Mouse (Mus musculus): ENCODE measurements around the gene Ramp2.

The Ramp2 gene

DNA sequence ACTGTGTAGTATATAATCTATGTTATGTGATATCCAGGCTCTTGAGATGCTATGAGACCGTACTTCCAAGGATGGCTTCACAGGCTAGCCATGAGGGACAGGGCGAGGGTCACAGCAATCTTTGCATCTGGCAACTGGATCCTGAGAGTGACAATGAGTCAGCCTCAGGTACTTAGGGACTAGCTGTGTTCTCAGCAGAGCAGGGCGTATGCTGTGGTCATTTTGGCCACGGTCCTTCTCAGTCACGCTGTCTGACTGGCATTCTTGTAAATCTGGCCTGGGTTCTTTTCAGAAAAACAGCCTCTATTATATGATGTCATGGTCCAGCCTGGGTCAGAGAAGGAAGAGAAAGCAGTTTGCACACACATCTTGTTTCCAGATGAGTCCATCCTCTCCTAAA, 9.0 kb upstream of the Ramp2 start:
- DNase-seq: no peak

DNA sequence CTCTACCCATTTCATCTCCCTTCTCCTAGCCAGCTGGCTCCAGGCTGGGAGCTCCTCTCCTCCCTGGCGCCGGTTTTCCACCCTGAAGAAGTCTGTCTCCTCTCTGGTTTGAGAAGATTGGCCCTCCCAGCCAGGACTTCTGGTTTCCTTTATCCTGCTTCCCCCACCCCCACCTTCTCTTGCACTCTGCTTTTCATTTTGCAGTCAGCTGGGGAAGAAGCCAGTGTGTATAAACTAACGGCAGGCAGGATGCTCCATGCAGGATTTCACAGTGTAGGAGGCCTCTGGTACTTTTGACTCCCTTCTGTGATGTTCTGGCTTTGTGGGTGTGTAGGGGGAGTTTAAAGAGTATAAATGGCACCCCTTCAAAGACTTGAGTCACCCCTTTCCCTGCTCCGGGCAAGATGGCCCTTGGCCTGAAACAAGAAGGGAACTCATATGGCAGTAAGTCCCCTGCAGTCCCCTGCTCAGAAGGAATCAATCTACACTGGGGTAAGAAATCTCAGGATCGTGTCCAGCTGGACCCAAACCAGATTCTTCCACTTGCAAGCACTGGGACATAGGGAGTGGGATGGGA, 7.7 kb upstream of the Ramp2 start:
- DNase-seq: no peak

DNA sequence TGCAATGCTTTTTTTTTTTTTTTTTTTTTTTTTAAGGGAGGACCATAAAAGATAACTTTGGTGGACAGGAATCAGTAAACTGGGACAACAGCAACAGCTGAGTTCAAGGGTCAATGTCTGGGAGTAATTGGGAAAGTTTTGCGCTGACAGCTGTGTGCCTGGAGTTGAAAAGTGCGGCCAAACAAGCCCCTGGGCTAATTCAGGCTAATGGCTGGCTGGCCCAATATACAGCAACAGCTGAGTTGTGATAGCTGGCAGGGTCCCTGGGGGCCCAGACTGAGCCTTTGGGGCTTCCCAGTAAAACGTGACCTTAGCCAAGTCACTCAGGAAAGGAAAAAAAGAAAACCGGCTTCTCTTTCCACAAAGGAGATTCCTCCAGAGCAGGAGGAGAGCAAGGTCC, 757 bp upstream of the Ramp2 start:
- no peak for DNase-seq

DNA sequence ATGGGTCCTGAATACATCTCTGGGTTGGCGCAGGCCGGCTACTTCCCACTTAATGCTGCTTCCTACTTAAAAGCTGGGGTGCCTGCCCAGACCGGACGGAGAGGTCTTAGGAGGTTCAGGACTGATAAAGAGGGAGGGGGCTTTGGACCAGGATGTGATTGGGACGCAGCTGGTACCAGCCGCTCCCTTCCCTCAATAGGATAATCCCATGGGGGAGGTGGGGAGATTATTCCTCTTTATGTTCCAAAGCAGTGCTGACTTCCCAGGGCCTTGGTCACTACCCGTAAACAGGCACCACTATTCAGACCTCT, 829 bp downstream of the Ramp2 start:
- DNase-seq: no peak

DNA sequence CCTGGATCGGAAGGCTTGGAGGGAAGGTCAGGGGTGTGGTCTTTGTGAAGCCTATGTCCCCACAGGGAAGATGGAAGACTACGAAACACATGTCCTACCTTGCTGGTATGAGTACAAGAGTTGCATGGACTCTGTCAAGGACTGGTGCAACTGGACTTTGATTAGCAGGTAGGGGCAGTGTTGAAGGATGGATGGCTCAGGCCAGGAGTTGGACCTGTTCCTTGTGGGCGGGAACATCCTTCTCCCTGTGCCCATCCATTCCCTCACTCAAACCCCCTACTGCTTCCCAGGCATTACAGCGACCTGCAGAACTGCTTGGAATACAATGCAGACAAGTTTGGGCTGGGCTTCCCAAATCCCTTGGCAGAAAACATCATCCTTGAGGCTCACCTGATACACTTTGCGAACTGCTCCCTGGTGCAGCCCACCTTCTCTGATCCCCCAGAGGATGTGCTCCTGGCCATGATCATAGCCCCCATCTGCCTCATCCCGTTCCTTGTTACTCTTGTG, 1.7 kb downstream of the Ramp2 start:
- DNase-seq: no peak

DNA sequence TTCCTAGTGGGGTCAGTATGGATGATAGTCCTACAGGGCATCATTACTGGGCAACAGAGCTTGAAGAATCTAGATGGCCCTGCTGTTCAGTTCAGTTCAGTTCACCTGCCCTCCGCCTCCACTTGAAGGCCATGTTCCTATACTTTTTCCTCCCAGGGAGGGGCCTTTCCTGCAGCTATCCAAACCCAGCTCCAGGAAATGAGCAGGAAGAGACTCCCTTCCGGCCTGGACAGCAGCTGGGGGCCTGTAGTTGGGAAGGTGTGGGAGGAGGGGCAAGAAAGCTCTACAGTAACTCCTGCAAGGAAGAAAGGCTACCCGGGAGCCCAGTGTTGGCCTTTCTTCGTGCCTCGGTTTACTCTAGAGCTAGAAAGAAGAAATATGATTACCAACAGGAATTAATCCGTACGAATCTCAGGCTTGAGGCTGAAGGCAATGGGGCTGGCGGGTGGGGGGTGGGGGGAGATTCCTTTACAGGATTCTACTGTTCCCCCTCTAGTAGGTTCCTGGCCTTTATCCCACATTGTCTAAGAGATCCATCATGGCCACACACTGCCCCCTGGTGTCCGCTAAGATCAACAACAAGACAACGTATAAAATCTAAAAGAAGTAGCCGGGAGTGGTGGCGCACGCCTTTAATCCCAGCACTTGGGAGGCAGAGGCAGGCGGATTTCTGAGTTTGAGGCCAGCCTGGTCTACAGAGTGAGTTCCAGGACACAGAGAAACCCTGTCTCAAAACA, 2.6 kb downstream of the Ramp2 start:
- peak; percentile 64 for DNase-seq

DNA sequence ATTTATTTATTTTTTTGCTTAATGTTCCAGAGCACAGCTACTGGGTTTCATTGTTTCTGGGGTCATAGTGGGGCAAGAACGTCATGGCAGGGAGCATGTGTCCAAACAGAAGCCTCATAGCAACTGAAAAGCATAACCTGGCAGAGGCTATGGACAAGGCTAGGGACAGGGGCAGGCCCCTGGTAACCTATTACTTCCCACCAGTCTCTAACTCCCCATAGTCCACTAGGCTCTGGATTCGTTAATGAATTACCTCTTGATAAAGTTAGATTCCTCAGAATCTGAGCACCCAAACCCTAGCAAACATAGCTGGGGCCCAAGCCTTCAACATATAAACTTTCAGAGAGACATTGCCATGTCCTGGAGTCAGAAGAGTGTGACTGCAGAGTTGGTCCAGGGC, 5.2 kb downstream of the Ramp2 start:
- DNase-seq: no peak

DNA sequence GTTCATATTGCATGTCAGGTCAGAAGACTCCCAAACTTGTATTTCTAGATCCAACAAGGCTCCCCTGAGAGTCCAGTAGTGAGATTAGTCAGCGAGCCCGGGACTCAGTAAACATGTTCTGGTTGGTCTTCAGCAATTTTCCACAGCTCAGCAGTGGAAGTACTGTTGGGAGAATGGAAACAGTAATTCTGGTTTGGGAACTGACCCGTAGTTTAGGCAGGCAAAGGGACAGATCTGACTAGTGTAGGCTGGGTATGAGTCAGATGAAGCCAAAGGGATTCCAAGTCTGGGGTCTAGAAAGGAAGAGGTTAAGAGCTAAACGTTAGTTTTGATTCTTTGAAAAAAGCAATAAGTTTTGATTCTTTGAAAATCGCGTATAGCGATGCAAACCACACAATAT, 7.1 kb downstream of the Ramp2 start:
- no peak for DNase-seq

DNA sequence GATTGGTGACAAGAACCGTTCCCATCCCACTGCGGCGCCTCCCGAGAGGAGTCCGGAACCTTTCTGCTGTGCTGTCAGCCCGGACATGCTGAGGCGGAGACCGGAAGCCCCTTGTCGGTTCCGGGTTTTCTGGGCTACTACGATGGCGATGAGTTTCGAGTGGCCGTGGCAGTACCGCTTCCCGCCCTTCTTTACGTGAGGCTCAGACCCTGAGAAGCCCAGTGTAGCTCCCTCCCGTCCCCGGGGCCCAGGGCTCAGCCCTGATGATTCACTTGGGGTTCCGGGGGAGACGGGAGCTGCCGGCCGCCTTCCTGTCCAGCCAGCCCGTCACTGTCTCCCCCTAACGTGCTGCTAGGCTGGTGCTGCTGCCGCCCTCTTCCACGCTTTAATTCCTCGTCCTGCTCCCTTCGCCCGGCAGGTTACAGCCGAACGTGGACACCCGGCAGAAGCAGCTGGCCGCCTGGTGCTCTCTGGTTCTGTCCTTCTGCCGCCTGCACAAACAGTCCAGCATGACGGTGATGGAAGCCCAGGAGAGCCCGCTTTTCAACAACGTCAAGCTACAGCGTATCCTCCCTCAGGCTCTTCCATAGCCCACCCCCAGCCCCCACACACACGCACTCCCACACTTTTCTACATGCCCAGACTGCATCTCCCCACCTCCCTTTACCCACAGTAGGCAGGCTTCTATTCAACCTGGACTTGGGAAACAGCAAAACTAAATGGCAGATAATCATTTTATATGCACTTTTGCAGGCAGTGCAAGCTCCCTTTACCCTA, 8.0 kb downstream of the Ramp2 start, which contains the start of gene Vps25:
Gene Vps25 (plus strand): TSS at position 95 of the 777 bp plus-strand sequence.
- DNase-seq: peak; percentile 83

DNA sequence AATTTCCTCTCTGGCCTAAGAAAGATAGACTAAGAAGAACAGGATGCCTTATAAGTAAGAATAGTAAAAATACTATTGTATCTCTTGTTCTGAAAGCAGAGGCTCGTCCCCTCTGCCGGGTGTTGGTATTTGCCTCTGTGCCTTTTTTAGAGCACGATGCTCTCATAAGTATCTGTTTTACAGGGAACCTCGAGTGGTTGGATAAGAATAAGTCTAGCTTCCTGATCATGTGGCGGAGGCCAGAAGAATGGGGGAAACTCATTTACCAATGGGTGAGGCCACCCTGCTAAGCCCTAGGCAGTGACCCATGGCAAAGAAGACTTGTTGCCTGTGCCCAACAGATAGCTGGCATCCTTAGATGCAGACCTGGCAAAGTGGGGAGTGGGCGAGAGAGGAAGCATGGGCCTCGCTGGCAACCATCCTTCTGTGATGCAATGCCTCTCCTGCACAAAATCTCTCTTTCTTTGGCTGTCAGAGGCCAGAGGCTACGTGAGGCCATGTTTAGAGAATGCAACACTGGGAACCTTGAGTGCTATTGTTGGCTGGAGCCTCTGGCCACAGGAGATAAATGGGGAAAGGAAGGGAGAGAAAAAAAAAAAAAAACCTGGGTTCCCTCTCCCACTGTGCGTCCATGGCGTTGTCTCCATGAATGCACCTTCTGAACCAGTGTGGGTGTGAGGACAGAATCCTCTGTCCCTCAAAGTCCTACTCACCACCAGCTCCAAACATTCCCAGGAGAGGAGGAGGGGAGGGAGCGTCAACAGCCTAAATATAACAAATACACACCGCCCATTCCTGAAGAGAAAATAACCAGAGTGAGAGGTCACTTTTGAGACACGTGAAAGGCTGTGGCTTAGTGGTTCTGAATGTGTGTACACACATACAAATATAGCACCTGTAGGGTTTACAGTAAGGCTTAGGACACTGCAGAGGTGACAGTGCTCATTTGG, 10.3 kb downstream of the Ramp2 start:
- no peak for DNase-seq

DNA sequence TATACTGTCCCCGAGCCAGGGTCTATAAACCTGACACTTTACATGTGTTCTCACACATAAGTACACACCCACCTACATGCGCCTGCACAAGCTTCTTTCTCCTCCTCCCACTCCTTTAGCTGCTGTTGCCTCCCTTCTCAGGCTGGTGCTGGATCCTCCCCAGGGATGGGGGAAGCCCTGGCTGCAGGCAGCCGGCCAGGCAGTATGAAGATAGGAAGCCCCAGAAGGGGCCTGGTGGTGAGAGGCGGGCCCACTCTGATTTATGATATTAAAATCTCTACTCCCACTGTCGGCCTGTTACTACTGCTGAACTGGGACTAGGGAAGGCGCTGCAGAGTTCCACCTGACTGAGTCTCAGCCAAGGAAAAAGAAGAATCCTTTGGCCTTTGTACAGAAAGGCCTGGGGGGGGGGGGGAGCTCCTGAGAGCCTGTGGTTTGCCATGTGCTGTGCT, 13.5 kb downstream of the Ramp2 start:
- DNase-seq: no peak

DNA sequence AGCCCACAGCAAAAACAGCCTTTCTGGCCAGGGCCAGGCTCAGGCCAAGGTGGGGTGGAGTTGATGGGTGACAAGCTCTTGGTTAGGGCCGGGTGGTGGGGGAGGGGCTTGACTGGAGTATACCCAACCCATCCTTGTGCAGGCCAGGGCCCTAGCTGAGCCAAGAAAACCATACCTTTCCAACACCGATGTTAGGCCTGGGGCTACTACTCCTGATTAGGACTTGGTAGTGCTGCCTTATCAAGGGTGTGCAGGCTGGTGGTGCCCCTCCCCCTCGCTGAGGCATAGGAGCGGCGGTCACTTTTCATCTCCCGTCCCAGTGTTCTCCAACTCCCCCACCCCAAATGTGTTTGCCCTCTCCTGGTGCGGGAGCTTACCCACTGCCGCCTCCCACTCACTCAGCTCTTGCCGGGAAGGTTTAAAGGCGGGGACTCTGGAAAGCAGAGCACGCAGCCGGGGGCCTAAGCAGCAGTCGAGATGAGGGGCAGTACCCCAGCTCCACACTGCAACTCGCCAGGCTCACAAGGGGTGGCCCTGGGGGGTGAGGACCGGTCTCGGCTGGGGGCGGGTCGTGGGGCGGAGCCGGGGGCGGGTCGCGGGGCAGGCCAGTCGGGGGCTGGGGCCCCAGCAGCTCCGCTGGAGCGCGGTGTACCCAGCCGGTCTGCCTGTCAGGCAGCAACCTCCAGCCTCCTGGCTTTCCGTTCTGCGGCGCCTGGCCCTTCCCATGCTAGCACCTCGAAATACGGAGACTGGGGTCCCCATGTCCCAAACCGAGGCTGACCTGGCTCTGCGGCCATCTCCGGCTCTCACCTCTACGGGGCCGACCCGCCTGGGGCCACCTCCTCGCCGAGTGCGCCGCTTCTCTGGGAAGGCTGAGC, 14.4 kb downstream of the Ramp2 start, which contains the start of gene Wnk4:
Gene Wnk4 (plus strand): TSS at position 620 of the 878 bp plus-strand sequence.
- DNase-seq: no peak

DNA sequence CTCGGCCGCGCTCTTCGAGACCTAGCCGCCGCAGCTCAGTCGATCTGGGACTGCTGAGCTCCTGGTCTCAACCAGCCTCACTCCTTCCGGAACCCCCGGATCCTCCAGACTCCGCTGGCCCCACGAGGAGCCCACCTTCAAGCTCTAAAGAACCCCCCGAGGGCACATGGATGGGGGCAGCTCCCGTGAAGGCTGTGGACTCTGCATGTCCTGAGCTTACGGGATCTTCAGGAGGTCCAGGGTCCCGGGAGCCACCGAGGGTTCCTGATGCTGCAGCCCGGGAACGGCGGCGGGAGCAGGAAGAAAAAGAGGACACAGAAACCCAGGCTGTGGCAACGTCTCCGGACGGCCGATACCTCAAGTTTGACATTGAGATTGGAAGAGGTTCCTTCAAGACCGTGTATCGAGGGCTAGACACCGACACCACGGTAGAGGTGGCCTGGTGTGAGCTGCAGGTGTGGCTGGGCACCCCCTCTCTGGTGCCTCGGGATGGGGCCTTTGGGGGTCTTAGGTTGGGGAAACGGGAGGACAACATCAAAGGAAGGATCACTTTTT, 15.1 kb downstream of the Ramp2 start:
- DNase-seq: no peak

DNA sequence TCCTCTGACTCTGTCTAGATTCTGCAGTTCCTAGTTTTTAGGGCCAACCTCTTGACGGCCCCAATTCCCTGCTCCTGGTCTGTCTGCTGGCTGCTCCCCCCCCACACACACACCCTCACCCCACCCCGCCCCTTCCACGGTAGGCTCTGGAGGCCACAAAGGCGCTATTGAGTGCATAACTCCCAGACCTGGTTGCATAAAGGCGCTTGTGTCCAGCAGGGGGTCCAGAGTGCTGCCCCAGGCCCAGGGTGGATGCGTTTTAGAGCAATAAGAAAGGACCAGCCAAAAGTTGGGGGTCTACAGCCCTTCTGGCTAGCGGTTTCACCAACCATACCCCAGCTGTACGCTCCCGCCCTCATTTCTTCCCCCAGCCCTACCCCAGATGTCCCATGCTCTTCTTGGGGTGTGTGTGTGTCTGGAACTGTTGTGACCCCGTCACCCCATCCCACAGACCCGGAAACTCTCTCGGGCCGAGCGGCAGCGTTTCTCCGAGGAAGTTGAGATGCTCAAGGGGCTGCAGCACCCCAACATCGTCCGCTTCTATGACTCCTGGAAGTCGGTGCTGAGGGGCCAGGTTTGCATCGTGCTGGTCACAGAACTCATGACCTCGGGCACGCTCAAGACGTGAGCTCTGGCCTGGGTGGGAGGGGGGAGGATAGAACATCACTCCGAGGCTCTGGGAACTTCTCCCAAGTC, 16.6 kb downstream of the Ramp2 start:
- DNase-seq: no peak

DNA sequence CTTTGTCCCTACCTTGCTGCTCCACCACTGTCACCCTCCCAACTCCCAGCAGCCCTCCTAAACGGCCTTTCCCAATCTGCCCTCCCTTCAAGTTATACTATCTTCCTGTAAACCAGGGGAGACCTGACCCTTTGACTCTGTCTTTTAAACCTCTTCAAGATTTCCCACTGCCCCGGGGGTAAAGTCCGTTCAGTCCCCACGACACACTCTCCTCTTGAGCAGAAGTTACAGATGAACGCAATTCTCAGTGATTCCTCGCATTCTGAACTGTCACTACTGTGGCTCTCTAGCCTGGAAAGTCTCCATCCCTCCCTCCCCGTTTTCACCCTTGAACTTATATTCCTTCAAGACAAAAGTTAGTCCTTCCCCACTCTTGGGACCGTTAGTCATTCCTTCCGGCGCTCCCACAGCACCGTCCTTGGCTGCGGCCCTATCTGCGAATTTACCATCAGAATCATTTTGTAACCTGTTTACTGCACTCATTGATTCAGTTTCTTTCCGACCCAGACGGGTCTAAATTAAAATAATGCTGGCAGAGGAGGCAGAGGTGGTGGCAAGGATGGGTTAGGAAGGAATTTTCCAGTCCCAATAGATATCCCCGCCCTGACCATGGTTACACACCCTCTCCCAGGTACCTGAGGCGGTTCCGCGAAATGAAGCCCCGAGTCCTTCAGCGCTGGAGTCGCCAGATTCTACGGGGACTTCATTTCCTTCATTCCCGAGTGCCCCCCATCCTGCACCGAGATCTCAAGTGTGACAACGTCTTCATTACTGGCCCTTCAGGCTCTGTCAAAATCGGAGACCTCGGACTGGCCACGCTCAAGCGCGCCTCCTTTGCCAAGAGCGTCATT, 17.5 kb downstream of the Ramp2 start:
- DNase-seq: no peak

DNA sequence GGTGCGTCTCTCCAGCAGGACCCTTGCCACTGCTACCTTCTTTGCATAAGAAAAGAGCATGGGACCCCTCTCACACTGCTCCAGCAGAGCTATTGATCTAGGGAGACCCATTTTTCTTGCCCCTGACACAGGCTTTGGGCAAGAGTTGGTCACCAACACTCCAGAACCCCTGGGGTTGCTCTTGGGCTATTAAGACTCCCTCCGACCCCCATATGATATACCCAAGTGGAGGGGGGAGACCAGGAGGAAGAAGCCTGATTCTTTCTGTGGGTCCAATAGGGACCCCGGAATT, 18.1 kb downstream of the Ramp2 start:
- no peak for DNase-seq

DNA sequence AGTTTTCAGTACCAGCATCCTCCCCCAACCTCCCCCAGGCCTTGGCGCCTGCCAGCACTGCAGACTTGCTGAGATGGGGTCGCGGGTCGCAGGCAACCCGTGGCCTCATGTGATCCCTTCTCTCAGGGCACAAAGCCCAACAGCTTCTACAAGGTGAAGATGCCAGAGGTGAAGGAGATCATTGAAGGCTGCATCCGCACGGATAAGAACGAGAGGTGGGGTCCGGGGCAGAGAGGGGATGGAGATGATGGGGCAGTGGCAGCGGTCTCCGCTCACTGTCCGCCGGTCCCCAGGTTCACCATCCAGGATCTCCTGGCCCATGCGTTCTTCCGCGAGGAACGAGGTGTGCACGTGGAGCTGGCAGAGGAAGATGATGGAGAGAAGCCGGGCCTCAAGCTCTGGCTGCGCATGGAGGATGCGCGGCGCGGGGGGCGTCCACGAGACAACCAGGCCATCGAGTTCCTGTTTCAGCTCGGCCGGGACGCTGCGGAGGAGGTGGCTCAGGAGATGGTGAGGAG, 19.2 kb downstream of the Ramp2 start:
- DNase-seq: no peak

DNA sequence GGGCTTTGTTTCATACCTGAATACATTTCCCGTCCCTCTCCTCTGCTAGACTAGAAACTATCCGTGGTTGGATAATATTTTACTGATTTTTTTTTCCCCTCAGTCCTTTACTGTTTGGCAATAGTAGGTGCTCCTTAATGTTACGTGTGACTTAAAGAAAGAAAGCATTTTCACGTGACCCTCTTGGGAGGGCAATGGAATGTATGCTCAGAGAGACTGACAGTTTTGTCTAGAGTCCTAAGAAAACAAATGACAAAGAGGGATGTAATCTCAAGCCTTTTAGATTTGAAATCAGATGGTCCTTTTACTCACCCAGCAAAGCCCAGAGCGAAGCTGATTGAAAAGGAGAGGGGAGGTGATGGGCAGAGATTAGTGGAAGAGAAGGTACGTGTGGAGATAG, 20.1 kb downstream of the Ramp2 start:
- DNase-seq: no peak

DNA sequence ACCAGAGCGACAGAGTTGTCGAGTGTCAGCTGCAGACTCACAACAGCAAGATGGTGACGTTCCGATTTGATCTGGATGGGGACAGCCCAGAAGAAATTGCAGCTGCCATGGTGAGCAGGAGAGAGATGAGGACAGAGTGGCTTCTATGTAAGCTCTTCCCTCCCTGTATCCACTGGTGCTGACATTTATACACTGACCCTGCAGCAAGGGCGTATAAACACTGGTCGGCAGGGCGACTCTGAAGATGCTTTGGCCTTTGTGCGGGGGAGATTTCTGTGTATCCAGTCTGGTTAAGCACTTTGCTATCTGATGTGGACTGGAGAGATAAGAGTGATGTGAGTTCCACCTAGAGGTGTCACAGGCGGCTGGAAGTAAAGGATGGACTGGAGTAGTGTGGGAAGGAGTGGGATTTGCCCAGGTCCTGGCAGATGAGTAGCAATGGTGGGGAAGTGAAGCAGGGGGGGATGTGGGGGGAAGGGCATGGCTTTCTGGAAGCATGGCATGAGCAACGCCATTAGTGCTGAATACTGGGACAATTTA, 23.8 kb downstream of the Ramp2 start:
- no peak for DNase-seq

Measured in cerebellum, adult 9-10 months (tissue).